Mouse (Mus musculus) megakaryocyte, embryonic 14.5 days (primary cell): Measurements from ENCODE around the gene Gtsf1l.

Experiments
- FLI1 ChIP-seq: IDR thresholded peaks from 2 replicates; pipeline ENCODE4 v1.6.1; 2012; ENCODE audit warnings: low read length, inconsistent platforms, mixed read lengths
- GATA1 ChIP-seq: IDR thresholded peaks from 3 replicates; pipeline ENCODE4 v1.6.1; 2012; ENCODE audit warnings: mixed read lengths, low read length, inconsistent platforms, borderline replicate concordance

GRCm38 (mm10) chr2:163132314-163132713, 44.7 kb upstream of the Gtsf1l start:
- TF ChIP-seq FLI1 (no peak), GATA1 (no peak)
